Mouse (Mus musculus) liver, embryonic 15.5 days (tissue): ENCODE data around the gene 9230110F15Rik. TPM values are rescaled to one million over a fixed set of nuclear protein-coding genes. Genes with fewer than 3 reads are reported as not detected.
"Not testable (repeated sequence)": the region's sequence is repeated elsewhere in the genome, so short reads cannot be mapped to it uniquely, and the experiment has no call there.

ENCODE experiments used
- ATAC-seq: fragments of 200-750 bp; cut with Nextera tagmentation; 2 replicates; pipeline ENCODE4 v1.8.0; 2017; ENCODE audit warnings: moderate number of reproducible peaks, mild to moderate bottlenecking, moderate library complexity; ENCODE audit not compliant: insufficient read depth
- H3K27ac ChIP-seq: fragments of 300-500 bp; sonication (generic); replicated peaks from 2 replicates; pipeline ENCODE4 v1.5.1; 2015; ENCODE audit warnings: mild to moderate bottlenecking, inconsistent platforms
- H3K27me3 ChIP-seq: fragments of 300-500 bp; sonication (generic); 2 replicates; pipeline ENCODE4 v1.6.1; 2015; ENCODE audit warnings: mild to moderate bottlenecking, inconsistent platforms
- H3K36me3 ChIP-seq: fragments of 300-500 bp; sonication (generic); replicated peaks from 2 replicates; pipeline ENCODE4 v1.6.1; 2015; ENCODE audit warnings: moderate library complexity, mild to moderate bottlenecking, inconsistent platforms
- H3K4me1 ChIP-seq: fragments of 300-500 bp; sonication (generic); replicated peaks from 2 replicates; pipeline ENCODE4 v1.6.1; 2015; ENCODE audit warnings: inconsistent platforms
- H3K4me2 ChIP-seq: fragments of 300-500 bp; sonication (generic); 2 replicates; pipeline ENCODE4 v1.6.1; 2015; ENCODE audit warnings: moderate library complexity, mild to moderate bottlenecking, inconsistent platforms
- H3K4me3 ChIP-seq: fragments of 300-500 bp; sonication (generic); replicated peaks from 2 replicates; pipeline ENCODE4 v1.5.1; 2015; ENCODE audit warnings: mild to moderate bottlenecking, inconsistent platforms
- H3K9ac ChIP-seq: fragments of 300-500 bp; sonication (generic); 2 replicates; pipeline ENCODE4 v1.6.1; 2015; ENCODE audit warnings: moderate library complexity, mild to moderate bottlenecking, inconsistent platforms
- H3K9me3 ChIP-seq: fragments of 300-500 bp; sonication (generic); replicated peaks from 2 replicates; pipeline ENCODE4 v1.6.1; 2016; ENCODE audit warnings: inconsistent platforms
- WGBS: fragments of 180-500 bp; shearing (Covaris S2); methylation state at CpG from one replicate; pipeline ENCODE4 v1.1.7; 2015; ENCODE audit warnings: mixed read lengths; ENCODE audit not compliant: insufficient replicate concordance; 5-methylcytosine and 5-hydroxymethylcytosine counted together
- polyA plus RNA-seq: library from polyadenylated mRNA; unstranded; fragments of >200 nt; fragmentation: Nextera tagmentation; extraction: Ambion mirVana; gene quantifications from 2 replicates; pipeline ENCODE4 v1.2.1, GENCODE M21; 2015

The 9230110F15Rik gene
- not detected in 2 replicates for polyA plus RNA-seq

DNA sequence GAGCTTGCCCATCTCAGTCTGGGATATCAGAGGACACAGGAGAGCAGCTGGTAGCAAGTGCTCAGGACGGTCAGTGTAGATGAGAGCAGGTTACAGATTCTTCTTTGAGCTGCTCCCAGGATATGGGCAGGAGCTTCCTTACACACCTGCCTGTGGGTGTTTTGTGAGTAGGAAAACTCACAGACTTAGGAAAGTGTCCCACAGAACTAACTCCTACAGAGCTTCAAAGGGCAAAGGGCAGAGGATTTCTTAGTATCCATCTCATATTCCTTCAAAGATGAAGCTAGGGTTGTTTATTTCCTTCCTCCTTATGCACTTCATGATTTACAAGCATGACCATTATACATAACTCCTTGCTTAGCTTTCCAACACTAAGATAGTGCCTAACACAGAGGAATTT is at the start of gene 9230110F15Rik:
Gene 9230110F15Rik (minus strand): TSS at position 101 of the 400 bp plus-strand sequence.
- no peak within 1 kb of the TSS for H3K4me2 ChIP-seq
- no peak for ATAC-seq
- H3K27ac ChIP-seq: no peak within 1 kb of the TSS
- no peaks in the 10 kb centered on the region for H3K36me3 ChIP-seq
- 48% methylated on average over 1 of the region's 1 CpGs for WGBS
- no peak within 1 kb of the TSS for H3K4me3 ChIP-seq
- no peak within 1 kb of the TSS for H3K9ac ChIP-seq
- no peaks in the 10 kb centered on the region for H3K27me3 ChIP-seq
- H3K4me1 ChIP-seq: no peaks in the 10 kb centered on the region
- H3K9me3 ChIP-seq: no peaks in the 10 kb centered on the region

DNA sequence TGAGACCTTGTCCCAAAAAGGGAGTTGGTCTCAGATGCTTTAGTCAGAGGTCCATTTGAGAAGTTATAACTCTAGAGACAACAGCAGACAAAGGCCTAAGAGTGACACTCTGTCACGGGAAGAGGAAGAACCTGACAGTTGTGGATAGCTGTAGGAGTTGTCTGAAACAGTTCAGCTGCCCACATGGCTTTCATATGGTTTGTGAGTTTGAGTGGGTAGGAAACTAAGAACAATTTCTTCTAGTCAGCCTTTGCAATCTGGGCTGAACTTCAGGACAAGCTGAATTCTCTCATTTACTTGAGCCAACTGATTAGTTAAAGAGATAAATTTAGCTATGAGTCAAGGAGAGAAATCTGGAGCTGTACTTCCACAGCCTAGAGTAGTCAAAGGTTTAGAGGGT is 49.2 kb upstream of the 9230110F15Rik start:
- not testable (repeated sequence) for ATAC-seq, H3K27ac ChIP-seq, H3K36me3 ChIP-seq, H3K9me3 ChIP-seq, H3K9ac ChIP-seq, H3K4me2 ChIP-seq, H3K27me3 ChIP-seq, H3K4me3 ChIP-seq, H3K4me1 ChIP-seq
- WGBS: 43% methylated on average over 1 of the region's 1 CpGs

DNA sequence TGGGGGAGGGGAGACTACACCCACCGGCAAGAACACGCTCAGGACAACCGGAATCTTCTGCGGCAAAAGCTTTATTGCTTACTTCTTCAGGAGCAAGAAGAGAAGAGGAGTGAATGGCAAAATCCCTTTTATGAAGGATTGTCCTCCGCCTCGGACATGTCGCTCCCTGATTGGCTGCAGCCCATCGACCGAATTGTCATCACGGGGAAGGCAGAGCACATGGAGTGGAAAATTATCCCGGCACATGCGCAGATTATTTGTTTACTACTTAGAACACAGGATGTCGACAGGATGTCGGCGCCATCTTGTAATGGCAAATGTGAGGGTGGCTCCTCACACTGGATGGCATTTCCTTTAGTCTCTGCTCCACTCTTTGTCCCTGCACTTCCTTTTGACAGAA is 26.1 kb downstream of the 9230110F15Rik start:
- ATAC-seq, H3K27ac ChIP-seq, H3K4me2 ChIP-seq, H3K4me1 ChIP-seq, H3K27me3 ChIP-seq, H3K36me3 ChIP-seq, H3K9me3 ChIP-seq, H3K4me3 ChIP-seq, H3K9ac ChIP-seq: not testable (repeated sequence)
- WGBS: 86% methylated on average over 15 of the region's 15 CpGs

DNA sequence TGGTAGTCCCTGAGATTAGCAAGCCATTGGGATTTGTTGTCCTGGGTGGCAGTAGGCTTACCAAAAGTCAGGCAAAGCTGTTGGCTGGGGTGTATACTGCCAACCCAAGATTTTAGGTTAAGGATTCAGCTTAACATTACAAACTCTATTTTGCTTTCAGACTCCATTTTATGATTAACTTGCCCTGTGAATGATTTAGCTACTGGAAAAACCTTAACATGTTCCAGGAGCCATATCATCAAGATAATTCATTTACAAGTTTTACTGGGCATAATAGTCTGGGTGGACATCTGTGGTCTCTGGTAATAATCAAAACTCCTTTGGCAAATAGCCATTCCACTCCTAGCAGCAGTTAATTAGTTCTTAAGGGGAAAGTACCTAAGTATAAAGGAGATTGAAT is 45.8 kb downstream of the 9230110F15Rik start:
- H3K9ac ChIP-seq: no peak overlapping the region
- no peak overlapping the region for H3K4me2 ChIP-seq
- no peak overlapping the region for H3K27ac ChIP-seq
- no peaks in the 10 kb centered on the region for H3K36me3 ChIP-seq
- H3K27me3 ChIP-seq: no peaks in the 10 kb centered on the region
- H3K9me3 ChIP-seq: no peaks in the 10 kb centered on the region
- H3K4me1 ChIP-seq: no peaks in the 10 kb centered on the region
- no peak for ATAC-seq
- no peak overlapping the region for H3K4me3 ChIP-seq

DNA sequence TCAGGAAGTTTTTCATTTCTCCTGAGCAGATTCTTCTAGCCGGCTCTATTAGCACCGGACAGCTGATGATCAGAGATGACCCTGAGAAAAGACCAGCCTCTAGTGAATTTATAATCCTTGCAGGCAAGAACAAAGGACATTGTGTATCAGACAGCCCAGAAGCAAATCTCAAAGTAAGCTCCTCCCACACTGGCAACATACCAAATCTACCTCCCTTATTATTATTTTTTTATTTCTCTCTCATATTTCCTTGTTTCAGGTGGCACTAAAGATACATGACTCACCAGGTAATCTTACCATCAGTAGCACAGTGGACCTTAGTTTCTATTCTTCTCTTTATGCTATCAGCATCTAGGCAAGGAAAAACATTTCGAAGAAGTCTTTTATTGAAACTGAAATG is 53.9 kb downstream of the 9230110F15Rik start, which contains the start of the genes Gm27235 and D730048I06Rik:
Gene Gm27235 (minus strand): TSS at position 101 of the 400 bp plus-strand sequence.
Gene D730048I06Rik (minus strand): TSS at position 112 of the 400 bp plus-strand sequence.
- 67% methylated on average over 3 of the region's 3 CpGs for WGBS
- Histone ChIP-seq H3K9ac (no peak within 1 kb of the TSS), H3K36me3 (no peaks in the 10 kb centered on the region), H3K27ac (no peak within 1 kb of the TSS), H3K4me2 (no peak within 1 kb of the TSS), H3K4me3 (no peak within 1 kb of the TSS), H3K4me1 (no peaks in the 10 kb centered on the region), H3K27me3 (no peaks in the 10 kb centered on the region), H3K9me3 (no peaks in the 10 kb centered on the region)
- no peak for ATAC-seq

Other genes starting within 250 kb of the 9230110F15Rik start
- not detected in 2 replicates for gene Pate4, start 232.2 kb downstream of the 9230110F15Rik start, polyA plus RNA-seq
- gene Pate3, start 195.9 kb downstream of the 9230110F15Rik start, polyA plus RNA-seq: not detected in 2 replicates
- not detected in 2 replicates for gene Pate1, start 156.8 kb downstream of the 9230110F15Rik start, polyA plus RNA-seq
- gene Gm17677, start 103.1 kb downstream of the 9230110F15Rik start, polyA plus RNA-seq: not detected in 2 replicates
- not detected in 2 replicates for gene Gm17727, start 66.0 kb downstream of the 9230110F15Rik start, polyA plus RNA-seq
- not detected in 2 replicates for gene Gm27235, start 54.0 kb downstream of the 9230110F15Rik start, polyA plus RNA-seq
- gene D730048I06Rik, start 54.0 kb downstream of the 9230110F15Rik start, polyA plus RNA-seq: not detected in 2 replicates
- gene 9230113P08Rik, start 64.3 kb upstream of the 9230110F15Rik start, polyA plus RNA-seq: not detected in 2 replicates